Mouse (Mus musculus): ENCODE measurements at regions not wholly inside any gene's neighbourhood (a gene's known extent, or its start where the extent isn't known, plus 50 kb on each side); places are given as distances from the start of the nearest gene placed in this dataset.

GRCm38 (mm10) chr2:94219421-94219820 is 61.7 kb upstream of the Hsd17b12 start:
- TF ChIP-seq CTCF (IDR thresholded peaks at IDR 0.05; ENCODE audit: low read depth) (no peak), EP300 (IDR thresholded peaks at IDR 0.05; ENCODE audit: low read depth) (no peak)
